Mouse (Mus musculus) limb, embryonic 15.5 days (tissue): Measurements from ENCODE around the gene Fbxl16. TPM values are rescaled to one million over a fixed set of nuclear protein-coding genes. Genes with fewer than 3 reads are reported as not detected.

Source experiments
- ATAC-seq: fragments of 200-750 bp; cut with Nextera tagmentation; 2 replicates; pipeline ENCODE4 v1.8.0; 2017; ENCODE audit warnings: low read depth, moderate TSS enrichment; ENCODE audit not compliant: insufficient number of reproducible peaks, low FRiP score, low TSS enrichment
- H3K27ac ChIP-seq: fragments of 300-500 bp; sonication (generic); 2 replicates; pipeline ENCODE4 v1.5.1; 2015; ENCODE audit warnings: moderate library complexity, mild to moderate bottlenecking, inconsistent platforms
- H3K27me3 ChIP-seq: fragments of 300-500 bp; sonication (generic); 2 replicates; pipeline ENCODE4 v1.6.1; 2015; ENCODE audit warnings: inconsistent platforms
- H3K36me3 ChIP-seq: fragments of 300-500 bp; sonication (generic); 2 replicates; pipeline ENCODE4 v1.6.1; 2015; ENCODE audit warnings: inconsistent platforms
- H3K4me1 ChIP-seq: fragments of 300-500 bp; sonication (generic); 2 replicates; pipeline ENCODE4 v1.6.1; 2015; ENCODE audit warnings: inconsistent platforms
- H3K4me2 ChIP-seq: fragments of 300-500 bp; sonication (generic); 2 replicates; pipeline ENCODE4 v1.6.1; 2015; ENCODE audit warnings: mild to moderate bottlenecking, inconsistent platforms
- H3K4me3 ChIP-seq: fragments of 300-500 bp; sonication (generic); 2 replicates; pipeline ENCODE4 v1.5.1; 2015; ENCODE audit warnings: mild to moderate bottlenecking, inconsistent platforms
- H3K9ac ChIP-seq: fragments of 300-500 bp; sonication (generic); 2 replicates; pipeline ENCODE4 v1.6.1; 2015; ENCODE audit warnings: inconsistent platforms
- H3K9me3 ChIP-seq: fragments of 300-500 bp; sonication (generic); 2 replicates; pipeline ENCODE4 v1.6.1; 2016; ENCODE audit warnings: inconsistent platforms
- WGBS: fragments of 180-500 bp; shearing (Covaris S2); methylation state at CpG from one replicate; pipeline ENCODE4 v1.1.7; 2015; 5-methylcytosine and 5-hydroxymethylcytosine counted together
- polyA plus RNA-seq: library from polyadenylated mRNA; unstranded; fragments of >200 nt; fragmentation: Nextera tagmentation; extraction: Ambion mirVana; gene quantifications from 2 replicates; pipeline ENCODE4 v1.2.1, GENCODE M21; 2015

Gene Fbxl16
- 2.0 and 2.7 TPM in 2 replicates for polyA plus RNA-seq

- Histone ChIP-seq H3K4me2 (peak within 1 kb of the TSS; percentile 94), H3K9ac (peak within 1 kb of the TSS; percentile 37), H3K27ac (no peak within 1 kb of the TSS), H3K9me3 (no peaks in the 10 kb centered on the region), H3K4me3 (peak within 1 kb of the TSS; percentile 60), H3K27me3 (peaks cover 65% of the 10 kb centered on the region), H3K36me3 (no peaks in the 10 kb centered on the region), H3K4me1 (peaks cover 22% of the 10 kb centered on the region)
- peak; percentile 78 for ATAC-seq
- WGBS = under 1% methylated on average over 76 of the region's 100 CpGs
Measured at GRCm38 (mm10) chr17:25808789-25809605, at the start of gene Fbxl16. TSS of gene Fbxl16 (plus strand) at chr17:25809085.

GRCm38 (mm10) chr17:25760148-25760547 lies 48.7 kb upstream of the Fbxl16 start:
- H3K9me3 ChIP-seq = no peaks in the 10 kb centered on the region
- ATAC-seq = no peak
- H3K4me2 ChIP-seq = no peak overlapping the region
- H3K27me3 ChIP-seq = no peaks in the 10 kb centered on the region
- no peak overlapping the region for H3K9ac ChIP-seq
- no peak overlapping the region for H3K4me3 ChIP-seq
- no peaks in the 10 kb centered on the region for H3K36me3 ChIP-seq
- WGBS = 73% methylated on average over 8 of the region's 8 CpGs
- no peak overlapping the region for H3K27ac ChIP-seq
- H3K4me1 ChIP-seq = no peaks in the 10 kb centered on the region; the same call in 1 of the 2 replicates

- no peaks in the 10 kb centered on the region for H3K27me3 ChIP-seq
- H3K4me1 ChIP-seq = no peaks in the 10 kb centered on the region
- ATAC-seq = no peak
- H3K27ac ChIP-seq = no peak overlapping the region
- WGBS = 58% methylated on average over 4 of the region's 4 CpGs
- H3K4me2 ChIP-seq = no peak overlapping the region
- H3K9me3 ChIP-seq = no peaks in the 10 kb centered on the region
- no peak overlapping the region for H3K9ac ChIP-seq
- H3K4me3 ChIP-seq = no peak overlapping the region
- H3K36me3 ChIP-seq = no peaks in the 10 kb centered on the region
Measured at GRCm38 (mm10) chr17:25761561-25761970, 47.3 kb upstream of the Fbxl16 start.

GRCm38 (mm10) chr17:25762591-25762990 lies 46.3 kb upstream of the Fbxl16 start:
- Histone ChIP-seq H3K36me3 (no peaks in the 10 kb centered on the region), H3K4me1 (no peaks in the 10 kb centered on the region), H3K27ac (no peak overlapping the region), H3K4me3 (no peak overlapping the region), H3K4me2 (no peak overlapping the region), H3K9ac (no peak overlapping the region), H3K27me3 (peaks cover 1% of the 10 kb centered on the region; the same call in 1 of the 2 replicates), H3K9me3 (no peaks in the 10 kb centered on the region)
- no peak for ATAC-seq
- 45% methylated on average over 3 of the region's 3 CpGs for WGBS

- Histone ChIP-seq H3K4me2 (no peak overlapping the region), H3K9me3 (no peaks in the 10 kb centered on the region), H3K36me3 (no peaks in the 10 kb centered on the region), H3K27me3 (peaks cover 4% of the 10 kb centered on the region; the same call in 1 of the 2 replicates), H3K27ac (no peak overlapping the region), H3K9ac (no peak overlapping the region), H3K4me1 (no peaks in the 10 kb centered on the region), H3K4me3 (no peak overlapping the region)
- no peak for ATAC-seq
- WGBS = 15% methylated on average over 5 of the region's 5 CpGs
Measured at GRCm38 (mm10) chr17:25765886-25766285, 43.0 kb upstream of the Fbxl16 start.

- WGBS = 29% methylated on average over 9 of the region's 9 CpGs
- peaks cover 4% of the 10 kb centered on the region for H3K4me1 ChIP-seq
- H3K27ac ChIP-seq = no peak overlapping the region
- peaks cover 4% of the 10 kb centered on the region for H3K27me3 ChIP-seq
- H3K36me3 ChIP-seq = no peaks in the 10 kb centered on the region
- H3K4me2 ChIP-seq = no peak overlapping the region
- H3K4me3 ChIP-seq = no peak overlapping the region
- H3K9ac ChIP-seq = no peak overlapping the region
- ATAC-seq = no peak
- H3K9me3 ChIP-seq = no peaks in the 10 kb centered on the region
Measured at GRCm38 (mm10) chr17:25769331-25769730, 39.6 kb upstream of the Fbxl16 start.

GRCm38 (mm10) chr17:25773549-25774120 lies 35.2 kb upstream of the Fbxl16 start, which contains the start of gene Narfl:
TSS of gene Narfl (plus strand) at chr17:25773776.
- Histone ChIP-seq H3K4me3 (peak within 1 kb of the TSS; percentile 74), H3K4me1 (peaks cover 12% of the 10 kb centered on the region), H3K27me3 (no peaks in the 10 kb centered on the region; the same call in 1 of the 2 replicates), H3K36me3 (peaks cover 16% of the 10 kb centered on the region), H3K9ac (peak within 1 kb of the TSS; percentile 80), H3K4me2 (peak within 1 kb of the TSS; percentile 58), H3K9me3 (no peaks in the 10 kb centered on the region), H3K27ac (no peak within 1 kb of the TSS)
- ATAC-seq = peak; percentile 72
- under 1% methylated on average over 37 of the region's 37 CpGs for WGBS

- 80% methylated on average over 10 of the region's 10 CpGs for WGBS
- H3K27ac ChIP-seq = no peak overlapping the region
- ATAC-seq = no peak
- H3K4me1 ChIP-seq = peaks cover 12% of the 10 kb centered on the region
- no peaks in the 10 kb centered on the region; the same call in 1 of the 2 replicates for H3K27me3 ChIP-seq
- no peak overlapping the region for H3K4me2 ChIP-seq
- H3K9me3 ChIP-seq = no peaks in the 10 kb centered on the region
- H3K36me3 ChIP-seq = peaks cover 34% of the 10 kb centered on the region
- no peak overlapping the region for H3K4me3 ChIP-seq
- H3K9ac ChIP-seq = no peak overlapping the region
Measured at GRCm38 (mm10) chr17:25775318-25776062, 33.4 kb upstream of the Fbxl16 start.

- Histone ChIP-seq H3K4me2 (no peak overlapping the region), H3K9ac (no peak overlapping the region), H3K27me3 (no peaks in the 10 kb centered on the region), H3K36me3 (peaks cover 59% of the 10 kb centered on the region), H3K27ac (no peak overlapping the region), H3K4me3 (no peak overlapping the region), H3K4me1 (peaks cover 15% of the 10 kb centered on the region), H3K9me3 (no peaks in the 10 kb centered on the region)
- WGBS = 91% methylated on average over 5 of the region's 5 CpGs
- ATAC-seq = no peak
Measured at GRCm38 (mm10) chr17:25777948-25778347, 30.9 kb upstream of the Fbxl16 start.

GRCm38 (mm10) chr17:25781339-25781738 lies 27.5 kb upstream of the Fbxl16 start:
- Histone ChIP-seq H3K27ac (no peak overlapping the region), H3K27me3 (no peaks in the 10 kb centered on the region), H3K4me2 (no peak overlapping the region), H3K9ac (no peak overlapping the region), H3K36me3 (peaks cover 70% of the 10 kb centered on the region), H3K4me3 (no peak overlapping the region), H3K9me3 (no peaks in the 10 kb centered on the region), H3K4me1 (peaks cover 29% of the 10 kb centered on the region)
- no peak for ATAC-seq
- WGBS = 73% methylated on average over 6 of the region's 6 CpGs

GRCm38 (mm10) chr17:25783086-25783485 lies 25.8 kb upstream of the Fbxl16 start:
- Histone ChIP-seq H3K9me3 (no peaks in the 10 kb centered on the region), H3K9ac (no peak overlapping the region), H3K4me1 (peaks cover 29% of the 10 kb centered on the region), H3K4me2 (no peak overlapping the region), H3K27me3 (no peaks in the 10 kb centered on the region), H3K27ac (no peak overlapping the region), H3K36me3 (peaks cover 65% of the 10 kb centered on the region), H3K4me3 (no peak overlapping the region)
- ATAC-seq = no peak
- 79% methylated on average over 7 of the region's 7 CpGs for WGBS
